Mouse (Mus musculus): ENCODE results near the gene Ttll1. TPM values are rescaled to one million over a fixed set of nuclear protein-coding genes. Genes with fewer than 3 reads are reported as not detected.
"Not testable (repeated sequence)": the region's sequence is repeated elsewhere in the genome, so short reads cannot be mapped to it uniquely, and the experiment has no call there.

Gene Ttll1
- total and polyA plus RNA-seq, 2 experiments, result 1.0 to 2.1 TPM

DNA sequence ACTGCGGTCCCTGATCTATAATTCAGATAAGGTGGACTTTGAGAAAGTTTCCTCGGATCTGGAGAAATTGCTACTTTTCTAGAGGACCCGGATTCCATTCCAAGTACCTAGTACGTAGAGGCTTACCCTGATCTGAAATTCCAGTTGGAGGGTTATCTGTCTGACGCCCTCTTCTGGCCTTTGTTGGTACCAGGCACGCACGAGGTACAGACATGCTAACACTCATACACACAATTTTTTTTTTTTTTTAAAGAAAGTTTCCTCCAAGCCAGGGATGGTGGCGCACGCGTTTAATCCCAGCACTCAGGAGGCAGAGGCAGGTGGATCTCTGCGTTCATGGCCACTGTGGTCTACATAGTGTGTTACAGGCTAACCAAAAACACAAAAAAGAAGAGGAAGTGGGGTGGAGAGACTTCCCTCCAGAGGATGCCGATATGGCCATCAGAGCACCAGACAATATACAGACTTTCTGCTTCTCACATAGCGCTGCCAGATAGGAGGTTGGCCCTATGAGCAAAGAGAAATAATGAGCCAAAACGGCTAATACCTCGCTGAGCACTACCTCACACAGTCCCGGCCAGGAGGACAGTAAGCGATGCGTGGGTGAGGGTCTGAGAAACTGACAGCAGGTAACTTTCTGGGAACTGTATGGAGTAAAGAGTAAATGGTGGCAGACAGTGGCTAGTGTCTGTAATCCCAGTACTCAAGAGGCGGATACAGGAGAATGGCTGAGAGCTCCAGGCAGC lies 45.6 kb downstream of the Ttll1 start:
- no peak overlapping the region for H3K27ac ChIP-seq (replicated peaks; ENCODE audit: insufficient read depth, low read depth, low read length)
- 76% methylated on average over 19 of the region's 19 CpGs for WGBS
- no peak overlapping the region for H3K9ac ChIP-seq (ENCODE audit: low read depth, low read length)
- no peak for DNase-seq (ENCODE audit: extremely low read depth, low read depth, low spot score)
- no peaks in the 10 kb centered on the region for H3K36me3 ChIP-seq (ENCODE audit: control insufficient read depth, insufficient read depth, low read length)
- H3K4me1 ChIP-seq (ENCODE audit: control insufficient read depth, insufficient read depth, low read length), result peaks cover 9% of the 10 kb centered on the region
- H3K27me3 ChIP-seq (ENCODE audit: control insufficient read depth, insufficient read depth, low read length), result no peaks in the 10 kb centered on the region
- H3K79me2 ChIP-seq (ENCODE audit: control insufficient read depth, insufficient read depth, low read length), result peaks cover 34% of the 10 kb centered on the region
- no peak overlapping the region; the same call in 1 of the 2 replicates for H3K4me3 ChIP-seq (ENCODE audit: insufficient read depth, low read depth, low read length)
- TF ChIP-seq POLR2A (IDR thresholded peaks at IDR 0.05; ENCODE audit: extremely low read depth, insufficient read depth, low read length) (no peak), CTCF (IDR thresholded peaks at IDR 0.05; ENCODE audit: low read depth, low read length) (peak; percentile 27; the same call in 1 of the 2 replicates)

DNA sequence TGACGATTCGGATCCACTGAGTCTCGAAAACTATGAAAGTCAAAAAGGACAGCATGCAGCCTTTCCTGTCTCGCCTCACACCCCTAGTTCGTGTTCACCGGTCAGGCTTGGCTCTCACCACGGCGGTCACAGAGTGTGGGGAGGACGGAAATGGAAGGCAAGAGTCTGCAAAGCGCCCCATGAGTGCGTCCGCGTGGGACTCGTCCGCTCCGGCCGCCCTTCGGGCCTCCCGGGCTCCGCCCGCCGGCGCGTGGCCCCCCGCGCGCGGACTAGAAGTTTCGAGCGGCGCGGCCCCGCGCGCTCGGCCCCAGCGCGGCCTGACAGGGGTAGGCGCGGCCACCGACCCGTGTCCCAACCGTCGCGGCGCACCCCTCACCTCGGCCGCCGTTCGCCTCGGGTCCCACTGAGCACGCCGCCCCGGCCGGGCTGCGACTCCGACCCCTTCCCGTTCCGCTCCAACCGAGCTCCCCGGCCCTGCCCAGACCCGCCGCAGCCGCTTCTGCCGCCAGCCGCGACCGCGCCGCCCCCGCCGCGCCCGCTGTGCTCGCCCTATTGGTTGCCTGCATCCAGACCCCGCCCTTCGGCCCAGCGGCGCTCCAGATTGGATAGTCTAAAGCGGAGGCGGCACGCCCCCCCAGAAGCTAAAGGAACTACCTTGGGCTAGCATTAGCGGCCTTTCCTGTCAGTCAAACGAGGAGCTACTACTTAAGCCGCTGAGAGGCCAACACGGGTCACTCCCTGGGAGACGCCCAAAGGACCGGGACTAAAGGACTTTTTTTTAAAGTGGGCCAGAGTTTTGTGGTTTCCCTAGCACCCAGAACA lies 46.4 kb downstream of the Ttll1 start, which contains the start of gene Pacsin2:
Gene Pacsin2 (minus strand): TSS at position 524 of the 822 bp plus-strand sequence.
- Histone ChIP-seq H3K27ac (replicated peaks; ENCODE audit: insufficient read depth, low read depth, low read length) (peak within 1 kb of the TSS; percentile 83), H3K79me2 (ENCODE audit: control insufficient read depth, insufficient read depth, low read length) (peaks cover 36% of the 10 kb centered on the region), H3K4me1 (ENCODE audit: control insufficient read depth, insufficient read depth, low read length) (peaks cover 9% of the 10 kb centered on the region), H3K27me3 (ENCODE audit: control insufficient read depth, insufficient read depth, low read length) (no peaks in the 10 kb centered on the region), H3K36me3 (ENCODE audit: control insufficient read depth, insufficient read depth, low read length) (no peaks in the 10 kb centered on the region), H3K9ac (ENCODE audit: low read depth, low read length) (peak within 1 kb of the TSS; percentile 100), H3K4me3 (ENCODE audit: insufficient read depth, low read depth, low read length) (peak within 1 kb of the TSS; percentile 74)
- TF ChIP-seq POLR2A (IDR thresholded peaks at IDR 0.05; ENCODE audit: extremely low read depth, insufficient read depth, low read length) (peak; percentile 74), CTCF (IDR thresholded peaks at IDR 0.05; ENCODE audit: low read depth, low read length) (no peak)
- peak; percentile 94 for DNase-seq (ENCODE audit: extremely low read depth, low read depth, low spot score)
- under 1% methylated on average over 79 of the region's 88 CpGs for WGBS

DNA sequence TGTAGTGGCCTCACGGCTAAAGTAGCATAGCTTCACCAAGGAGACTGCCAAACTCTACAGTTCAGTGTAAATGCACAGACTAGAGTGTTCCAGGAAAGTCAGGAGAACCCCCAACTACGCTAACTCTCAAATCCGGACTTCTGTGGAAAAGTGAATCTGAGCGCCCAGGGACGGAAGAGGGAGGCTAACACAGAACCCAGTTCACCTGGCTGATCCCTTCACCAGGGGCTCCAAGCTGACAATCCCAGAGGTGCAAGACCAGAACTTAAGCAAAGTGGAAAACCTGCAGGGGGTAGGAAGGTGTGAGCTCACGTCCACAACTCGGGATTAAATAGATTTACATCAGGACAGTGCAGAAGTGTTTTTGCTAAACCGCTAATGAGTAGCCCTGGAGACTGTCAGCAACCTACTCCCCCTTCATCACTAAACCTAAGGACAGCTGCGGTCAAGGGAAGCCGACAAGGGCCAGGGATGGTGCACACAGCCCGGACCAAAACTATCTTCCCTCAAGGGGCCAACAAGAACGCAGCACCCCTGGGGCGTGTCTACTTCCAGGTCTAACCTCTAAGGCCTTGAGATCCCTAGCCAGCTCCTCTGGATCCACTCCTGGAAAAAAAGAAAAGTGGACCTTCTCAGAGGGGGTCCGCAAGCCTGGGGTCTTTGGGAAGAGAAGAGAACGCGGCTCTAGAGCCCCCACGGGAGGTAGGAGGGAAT lies 47.2 kb downstream of the Ttll1 start:
- peak overlapping the region; percentile 83 for H3K27ac ChIP-seq (replicated peaks; ENCODE audit: insufficient read depth, low read depth, low read length)
- DNase-seq (ENCODE audit: extremely low read depth, low read depth, low spot score), result peak; percentile 28
- 3% methylated on average over 17 of the region's 17 CpGs for WGBS
- no peaks in the 10 kb centered on the region for H3K36me3 ChIP-seq (ENCODE audit: control insufficient read depth, insufficient read depth, low read length)
- TF ChIP-seq POLR2A (IDR thresholded peaks at IDR 0.05; ENCODE audit: extremely low read depth, insufficient read depth, low read length) (no peak), CTCF (IDR thresholded peaks at IDR 0.05; ENCODE audit: low read depth, low read length) (no peak)
- peak overlapping the region; percentile 100 for H3K9ac ChIP-seq (ENCODE audit: low read depth, low read length)
- H3K27me3 ChIP-seq (ENCODE audit: control insufficient read depth, insufficient read depth, low read length), result no peaks in the 10 kb centered on the region
- peak overlapping the region; percentile 74 for H3K4me3 ChIP-seq (ENCODE audit: insufficient read depth, low read depth, low read length)
- H3K79me2 ChIP-seq (ENCODE audit: control insufficient read depth, insufficient read depth, low read length), result peaks cover 38% of the 10 kb centered on the region
- peaks cover 9% of the 10 kb centered on the region for H3K4me1 ChIP-seq (ENCODE audit: control insufficient read depth, insufficient read depth, low read length)

DNA sequence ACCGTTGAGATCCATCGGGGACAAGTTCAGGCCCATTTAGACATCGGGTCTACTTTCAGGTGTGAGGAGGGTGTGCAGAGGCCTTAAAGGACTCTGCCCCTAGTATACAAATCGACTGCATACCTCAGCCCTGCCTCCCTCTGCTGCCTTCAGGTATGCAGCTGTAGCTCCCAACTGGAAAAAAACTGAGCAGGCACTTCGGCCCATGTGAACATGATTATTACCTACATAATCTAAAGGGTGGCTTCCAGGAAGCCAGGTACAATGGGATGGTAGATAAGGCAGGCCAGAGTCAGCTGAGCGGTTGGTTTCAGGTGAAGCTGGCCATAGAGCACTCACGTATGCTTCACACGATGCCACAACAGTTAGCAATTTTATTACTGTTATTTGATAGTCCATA lies 48.3 kb downstream of the Ttll1 start:
- not testable (repeated sequence) for H3K9ac ChIP-seq (ENCODE audit: low read depth, low read length); DNase-seq (ENCODE audit: extremely low read depth, low read depth, low spot score); H3K36me3 ChIP-seq (ENCODE audit: control insufficient read depth, insufficient read depth, low read length); H3K27ac ChIP-seq (replicated peaks; ENCODE audit: insufficient read depth, low read depth, low read length); H3K4me3 ChIP-seq (ENCODE audit: insufficient read depth, low read depth, low read length); H3K27me3 ChIP-seq (ENCODE audit: control insufficient read depth, insufficient read depth, low read length)
- Histone ChIP-seq H3K4me1 (ENCODE audit: control insufficient read depth, insufficient read depth, low read length) (peaks cover 15% of the 10 kb centered on the region), H3K79me2 (ENCODE audit: control insufficient read depth, insufficient read depth, low read length) (peaks cover 41% of the 10 kb centered on the region)
- 76% methylated on average over 8 of the region's 8 CpGs for WGBS

DNA sequence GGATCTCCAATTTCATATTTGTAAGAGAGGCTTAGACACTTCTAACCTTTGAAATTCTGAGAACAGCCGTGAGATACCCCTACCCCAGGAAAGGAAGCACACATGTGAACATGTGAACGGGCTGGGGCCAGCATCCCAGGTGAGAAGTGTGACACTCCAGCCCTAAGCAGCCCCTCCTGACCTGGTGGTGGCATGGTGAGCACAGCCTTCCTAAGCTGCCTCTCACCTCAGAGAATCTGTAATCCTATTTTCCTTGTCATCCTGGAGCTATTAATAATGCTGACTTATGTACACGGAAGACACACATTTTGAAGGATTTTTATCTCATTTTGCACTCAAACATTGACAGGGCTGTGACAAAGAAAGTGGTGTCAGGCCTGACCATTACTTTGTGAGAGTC lies 49.8 kb downstream of the Ttll1 start:
- Histone ChIP-seq H3K36me3 (ENCODE audit: control insufficient read depth, insufficient read depth, low read length) (no peaks in the 10 kb centered on the region), H3K4me1 (ENCODE audit: control insufficient read depth, insufficient read depth, low read length) (peaks cover 22% of the 10 kb centered on the region), H3K27me3 (ENCODE audit: control insufficient read depth, insufficient read depth, low read length) (no peaks in the 10 kb centered on the region), H3K79me2 (ENCODE audit: control insufficient read depth, insufficient read depth, low read length) (peaks cover 44% of the 10 kb centered on the region), H3K4me3 (ENCODE audit: insufficient read depth, low read depth, low read length) (no peak overlapping the region), H3K27ac (replicated peaks; ENCODE audit: insufficient read depth, low read depth, low read length) (no peak overlapping the region), H3K9ac (ENCODE audit: low read depth, low read length) (no peak overlapping the region)
- 88% methylated on average over 3 of the region's 3 CpGs for WGBS
- TF ChIP-seq CTCF (IDR thresholded peaks at IDR 0.05; ENCODE audit: low read depth, low read length) (no peak), POLR2A (IDR thresholded peaks at IDR 0.05; ENCODE audit: extremely low read depth, insufficient read depth, low read length) (no peak)
- no peak for DNase-seq (ENCODE audit: extremely low read depth, low read depth, low spot score)

All from liver, adult 2 months (tissue).